Mouse (Mus musculus) CH12.LX (cell line): ENCODE data around the gene Igdcc4. TPM values are rescaled to one million over a fixed set of nuclear protein-coding genes. Genes with fewer than 3 reads are reported as not detected.

Experiments
- DNase-seq: peaks from one replicate; pipeline ENCODE4 v3.0.0-alpha.2; 2013; ENCODE audit errors: extremely low read depth
- H3K27ac ChIP-seq: 2 replicates; pipeline ENCODE4 v1.5.1; 2012; ENCODE audit warnings: low read depth, mild to moderate bottlenecking, control low read depth, moderate library complexity; ENCODE audit not compliant: insufficient read depth
- H3K27me3 ChIP-seq: replicated peaks from 2 replicates; pipeline ENCODE3; 2012; ENCODE audit warnings: inconsistent platforms
- H3K36me3 ChIP-seq, 2 experiments: replicated peaks in 1 of 2; 2 replicates each; pipeline versions ENCODE3 to v1.6.1; 2012; ENCODE audit warnings: inconsistent platforms in 1 of 2, low read length in 1 of 2, mild to moderate bottlenecking in 1 of 2, mixed read lengths in 1 of 2, moderate library complexity in 1 of 2; ENCODE audit not compliant: control insufficient read depth in 1 of 2, insufficient read depth in 1 of 2
- H3K4me1 ChIP-seq, 2 experiments: 2 replicates each; pipeline ENCODE4 v1.6.1; 2012; ENCODE audit warnings: inconsistent platforms in 1 of 2, moderate library complexity in 1 of 2; ENCODE audit not compliant: insufficient read depth in 2 of 2, control insufficient read depth in 1 of 2
- H3K4me2 ChIP-seq: 2 replicates; pipeline ENCODE4 v1.6.1; 2012; ENCODE audit warnings: low read depth, mild to moderate bottlenecking, control low read depth; ENCODE audit not compliant: poor library complexity, insufficient read depth, severe bottlenecking
- H3K4me3 ChIP-seq, 3 experiments: fragments of 150-350 bp in 1 of 3; sonication (generic) in 1 of 3; replicated peaks in 1 of 3; 2 replicates each; pipeline versions ENCODE3 to v1.5.1; 2011 to 2012; ENCODE audit warnings: low read depth in 2 of 3, low read length in 2 of 3, mild to moderate bottlenecking in 2 of 3, moderate library complexity in 2 of 3, control low read depth in 1 of 3, improper control_type of control experiment in 1 of 3, inconsistent platforms in 1 of 3, mixed read lengths in 1 of 3; ENCODE audit not compliant: poor library complexity in 1 of 3
- H3K79me2 ChIP-seq: replicated peaks from 2 replicates; pipeline ENCODE4 v1.6.1; 2012; ENCODE audit warnings: mild to moderate bottlenecking, moderate library complexity; ENCODE audit not compliant: control insufficient read depth, poor library complexity, insufficient read depth, severe bottlenecking; ENCODE audit errors: extremely low read depth
- H3K9ac ChIP-seq: 2 replicates; pipeline ENCODE4 v1.6.1; 2012; ENCODE audit warnings: low read depth, mild to moderate bottlenecking, control low read depth, moderate library complexity; ENCODE audit not compliant: insufficient read depth
- H3K9me3 ChIP-seq: replicated peaks from 2 replicates; pipeline ENCODE3; 2012; ENCODE audit warnings: low read length, inconsistent platforms, mixed read lengths
- BHLHE40 ChIP-seq: IDR thresholded peaks from 2 replicates; pipeline ENCODE4 v1.6.1; 2011; ENCODE audit warnings: mild to moderate bottlenecking, low read depth, low read length, improper control_type of control experiment
- CHD1 ChIP-seq: IDR thresholded peaks from 2 replicates; pipeline ENCODE4 v1.6.1; 2012; ENCODE audit warnings: low read depth, low read length, improper control_type of control experiment, inconsistent platforms
- CHD2 ChIP-seq: IDR thresholded peaks from 2 replicates; pipeline ENCODE4 v1.6.1; 2011; ENCODE audit warnings: low read length, improper control_type of control experiment
- CTCF ChIP-seq, 2 experiments: IDR thresholded peaks in 1 of 2; conservative IDR thresholded peaks in 1 of 2; 2 replicates each; pipeline ENCODE4 v1.5.1; 2011 to 2012; ENCODE audit warnings: low read depth in 2 of 2, low read length in 2 of 2, improper control_type of control experiment in 1 of 2, inconsistent platforms in 1 of 2, mild to moderate bottlenecking in 1 of 2, moderate library complexity in 1 of 2
- E2F4 ChIP-seq: IDR thresholded peaks from 2 replicates; pipeline ENCODE4 v1.6.1; 2011; ENCODE audit warnings: low read depth, low read length, improper control_type of control experiment; ENCODE audit not compliant: insufficient replicate concordance
- ELF1 ChIP-seq: IDR thresholded peaks from 2 replicates; pipeline ENCODE4 v1.6.1; 2014; ENCODE audit warnings: low read depth, mild to moderate bottlenecking, inconsistent platforms, low read length, improper control_type of control experiment
- ETS1 ChIP-seq: conservative IDR thresholded peaks from 2 replicates; pipeline ENCODE4 v1.6.1; 2012; ENCODE audit warnings: low read depth, mild to moderate bottlenecking, inconsistent platforms, low read length, improper control_type of control experiment, moderate library complexity
- HCFC1 ChIP-seq: IDR thresholded peaks from 2 replicates; pipeline ENCODE4 v1.6.1; 2012; ENCODE audit warnings: low read depth, mild to moderate bottlenecking, inconsistent platforms, low read length, improper control_type of control experiment
- JUND ChIP-seq: conservative IDR thresholded peaks from 2 replicates; pipeline ENCODE4 v1.6.1; 2011; ENCODE audit warnings: low read depth, low read length, improper control_type of control experiment
- KAT2A ChIP-seq: IDR thresholded peaks from 2 replicates; pipeline ENCODE4 v1.6.1; 2012; ENCODE audit warnings: low read length, improper control_type of control experiment, inconsistent platforms; ENCODE audit not compliant: insufficient replicate concordance
- MAX ChIP-seq: IDR thresholded peaks from 2 replicates; pipeline ENCODE4 v1.6.1; 2011; ENCODE audit warnings: low read length, improper control_type of control experiment
- MAZ ChIP-seq: IDR thresholded peaks from 2 replicates; pipeline ENCODE4 v1.6.1; 2012; ENCODE audit warnings: low read depth, mild to moderate bottlenecking, inconsistent platforms, low read length, improper control_type of control experiment, moderate library complexity
- MXI1 ChIP-seq: IDR thresholded peaks from 2 replicates; pipeline ENCODE4 v1.6.1; 2011; ENCODE audit warnings: mild to moderate bottlenecking, low read depth, low read length, improper control_type of control experiment
- MYC ChIP-seq: IDR thresholded peaks from 2 replicates; pipeline ENCODE4 v1.6.1; 2011; ENCODE audit warnings: low read depth, mild to moderate bottlenecking, improper control_type of control experiment, low read length
- NRF1 ChIP-seq: IDR thresholded peaks from 2 replicates; pipeline ENCODE4 v1.6.1; 2014; ENCODE audit warnings: low read depth, mild to moderate bottlenecking, inconsistent platforms, low read length, improper control_type of control experiment, moderate library complexity
- PAX5 ChIP-seq: IDR thresholded peaks from 2 replicates; pipeline ENCODE4 v1.6.1; 2012; ENCODE audit warnings: low read length, inconsistent platforms, mixed read lengths
- POLR2A ChIP-seq: IDR thresholded peaks from 2 replicates; pipeline ENCODE4 v1.6.1; 2011; ENCODE audit warnings: low read depth, mild to moderate bottlenecking, improper control_type of control experiment, low read length
- POLR2AphosphoS2 ChIP-seq: IDR thresholded peaks from 2 replicates; pipeline ENCODE4 v1.6.1; 2011; ENCODE audit warnings: low read depth, low read length, improper control_type of control experiment
- RCOR1 ChIP-seq: conservative IDR thresholded peaks from 2 replicates; pipeline ENCODE4 v1.6.1; 2012; ENCODE audit warnings: low read depth, mild to moderate bottlenecking, inconsistent platforms, low read length, improper control_type of control experiment
- TBP ChIP-seq: conservative IDR thresholded peaks from 2 replicates; pipeline ENCODE4 v1.6.1; 2011; ENCODE audit warnings: low read depth, low read length, improper control_type of control experiment
- TCF12 ChIP-seq: IDR thresholded peaks from 2 replicates; pipeline ENCODE4 v1.6.1; 2014; ENCODE audit warnings: low read depth, mild to moderate bottlenecking, inconsistent platforms, low read length, improper control_type of control experiment
- USF1 ChIP-seq: IDR thresholded peaks from 2 replicates; pipeline ENCODE4 v1.6.1; 2014; ENCODE audit warnings: low read depth, mild to moderate bottlenecking, inconsistent platforms, low read length, improper control_type of control experiment
- ZC3H11A ChIP-seq: IDR thresholded peaks from 2 replicates; pipeline ENCODE4 v1.6.1; 2012; ENCODE audit warnings: low read depth, mild to moderate bottlenecking, inconsistent platforms, low read length, improper control_type of control experiment
- ZKSCAN1 ChIP-seq: IDR thresholded peaks from 2 replicates; pipeline ENCODE4 v1.6.1; 2012; ENCODE audit warnings: low read depth, inconsistent platforms, low read length, improper control_type of control experiment, borderline replicate concordance
- ZMIZ1 ChIP-seq: IDR thresholded peaks from 2 replicates; pipeline ENCODE4 v1.6.1; 2012; ENCODE audit warnings: low read depth, mild to moderate bottlenecking, inconsistent platforms, low read length, improper control_type of control experiment
- dilution Hi-C: fragments of 300-500 bp; cut with MboI; formaldehyde crosslinking; loops from 2 replicates; pipeline ENCODE4 v1.14.3; 2020; ENCODE audit warnings: low sequenced_read_pairs; ENCODE audit not compliant: extremely low pct_unique_long_range_greater_than_20kb, extremely low pct_ligation_motif_present
- in situ Hi-C: fragments of 300-500 bp; cut with MboI; formaldehyde crosslinking; loops from 3 replicates; pipeline ENCODE4 v1.14.3; 2019; ENCODE audit warnings: low sequenced_read_pairs, low pct_ligation_motif_present, low pct_unique_long_range_greater_than_20kb, mixed read lengths
- polyA plus RNA-seq: library from polyadenylated mRNA; unstranded; fragments of >175 nt; gene quantifications from 2 replicates; pipeline ENCODE4 v1.2.1, GENCODE M21; 2012; ENCODE audit warnings: low read depth; ENCODE audit not compliant: insufficient read length
- total RNA-seq, 2 experiments: library from RNA; depleted of rRNA; stranded (reverse); fragments of 300-350 nt in 1 of 2; fragments of >200 nt in 1 of 2; gene quantifications; 2 replicates each; pipeline ENCODE4 v1.2.3; 2012 to 2014

The Igdcc4 gene
- total and polyA plus RNA-seq, 3 experiments = 0.13 to 0.23 TPM; not detected in 1

DNA sequence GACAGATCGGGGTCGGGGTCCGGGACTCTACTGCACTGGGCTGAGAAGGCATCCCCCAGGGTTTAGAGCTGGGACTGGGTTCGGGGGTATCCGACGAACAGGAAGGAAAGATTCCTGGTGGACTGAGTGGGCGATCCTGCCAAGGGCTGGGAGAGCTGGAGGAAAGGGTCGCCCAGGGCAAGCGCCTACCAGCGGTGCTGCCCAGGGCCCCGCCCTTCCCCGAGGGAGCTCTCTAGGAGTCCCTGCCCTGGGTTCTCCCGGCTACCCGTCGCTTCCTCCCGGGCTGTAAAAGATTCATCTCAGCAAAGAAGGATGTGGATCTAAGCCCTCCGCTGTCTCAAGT lies 40.7 kb downstream of the Igdcc4 start:
- H3K9ac ChIP-seq = no peak overlapping the region
- H3K4me3 ChIP-seq = no peak overlapping the region
- H3K36me3 ChIP-seq = no peaks in the 10 kb centered on the region
- TF ChIP-seq MAX (no peak), TBP (no peak), POLR2A (no peak), KAT2A (no peak), CTCF (conservative IDR thresholded peaks at IDR 0.05 in 1 of 2, IDR thresholded peaks at IDR 0.05 in 1 of 2; ENCODE audit: low read depth in 2 of 2, low read length in 2 of 2) (no peak), BHLHE40 (no peak), MYC (no peak), CHD2 (no peak), PAX5 (no peak), MAZ (no peak), NRF1 (no peak), ZMIZ1 (no peak), ZKSCAN1 (no peak), POLR2AphosphoS2 (no peak)
- TF ChIP-seq, all 38 proteins: peak for 0
- Histone ChIP-seq H3K4me2 (peak overlapping the region; percentile 99; the same call in 1 of the 2 replicates), H3K27me3 (peaks cover 72% of the 10 kb centered on the region), H3K79me2 (no peaks in the 10 kb centered on the region), H3K4me1 (peaks cover 0 to 15% of the 10 kb centered on the region in 2 experiments; a peak in 2 of 4 replicates), H3K27ac (no peak overlapping the region), H3K9me3 (no peaks in the 10 kb centered on the region)
- no peak for DNase-seq
- dilution Hi-C loops = no loop called here
- in situ Hi-C loops = no loop called here

DNA sequence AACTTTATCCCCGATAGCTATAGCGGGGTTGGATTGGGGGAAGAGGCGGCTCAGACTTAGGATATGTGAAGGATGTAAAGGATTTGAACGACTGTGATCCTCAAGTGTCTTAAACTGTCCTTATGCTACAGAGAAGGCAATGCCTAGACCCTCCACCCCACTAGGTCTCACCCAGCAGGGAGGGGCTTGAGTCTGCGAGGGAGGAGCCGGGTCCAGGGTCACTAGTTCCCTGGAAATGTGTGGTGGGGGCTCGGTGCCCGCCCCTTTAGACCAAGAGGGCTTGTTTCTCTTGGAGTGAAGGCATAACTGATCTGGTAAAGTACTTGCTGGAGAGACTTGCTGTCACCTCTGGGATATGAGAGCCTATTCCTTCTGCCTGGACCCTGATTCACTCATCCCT lies 41.1 kb downstream of the Igdcc4 start:
- DNase-seq = no peak
- no peak overlapping the region for H3K27ac ChIP-seq
- H3K4me1 ChIP-seq = peaks cover 0 to 15% of the 10 kb centered on the region in 2 experiments; a peak in 2 of 4 replicates
- no peak overlapping the region for H3K9ac ChIP-seq
- dilution Hi-C loops = no loop called here
- H3K4me3 ChIP-seq = no peak overlapping the region
- no peak for TF ChIP-seq ETS1
- TF ChIP-seq KAT2A = no peak
- no peak for TF ChIP-seq HCFC1
- no peak for TF ChIP-seq USF1
- no peak for TF ChIP-seq ZC3H11A
- TF ChIP-seq NRF1 = no peak
- TF ChIP-seq BHLHE40 = no peak
- no peak for TF ChIP-seq TCF12
- TF ChIP-seq MAZ = no peak
- TF ChIP-seq TBP = no peak
- TF ChIP-seq E2F4 = no peak
- no peak for TF ChIP-seq RCOR1
- TF ChIP-seq MXI1 = no peak
- no peak for TF ChIP-seq ZKSCAN1
- no peak for TF ChIP-seq PAX5
- no peak for TF ChIP-seq ELF1
- TF ChIP-seq JUND = no peak
- TF ChIP-seq CHD1 = no peak
- TF ChIP-seq, all 38 proteins: peak for 0
- Histone ChIP-seq H3K4me2 (no peak overlapping the region), H3K79me2 (no peaks in the 10 kb centered on the region), H3K36me3 (no peaks in the 10 kb centered on the region), H3K27me3 (peaks cover 73% of the 10 kb centered on the region), H3K9me3 (no peaks in the 10 kb centered on the region)
- in situ Hi-C loops = no loop called here
